Mouse (Mus musculus): ENCODE results near the gene Dnal4. TPM values are rescaled to one million over a fixed set of nuclear protein-coding genes. Genes with fewer than 3 reads are reported as not detected.

The Dnal4 gene
- polyA plus RNA-seq, 1 experiment from 2014 or later = 51.2 TPM

DNA sequence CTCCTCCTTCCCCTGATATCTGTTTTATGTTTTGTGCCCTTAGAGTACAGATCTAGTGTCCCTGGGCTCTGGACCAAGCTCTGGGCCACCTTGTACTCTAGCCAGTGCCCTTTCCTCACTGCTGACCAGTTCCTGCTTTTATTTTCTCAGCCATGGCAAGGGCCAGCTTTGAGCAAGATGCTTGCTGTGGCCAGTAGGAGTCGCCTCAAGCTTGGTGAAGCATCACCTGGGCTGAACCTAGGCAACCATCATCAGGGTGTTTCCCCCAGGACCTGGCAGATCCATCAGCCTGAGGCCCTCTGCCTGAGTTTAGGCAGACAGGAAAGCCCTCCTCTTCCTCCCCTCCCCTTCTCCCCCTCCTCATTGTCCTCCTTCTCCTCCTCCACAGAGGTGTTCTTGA, 54.2 kb downstream of the Dnal4 start:
- Histone ChIP-seq H3K27ac (ENCODE audit: low read length) (no peak overlapping the region), H3K4me3 (replicated peaks; ENCODE audit: low read length) (no peak overlapping the region), H3K4me1 (ENCODE audit: control insufficient read depth, insufficient read depth, low read length) (no peaks in the 10 kb centered on the region), H3K36me3 (ENCODE audit: control insufficient read depth, insufficient read depth, low read length) (peaks cover 8% of the 10 kb centered on the region; the same call in 1 of the 2 replicates), H3K27me3 (ENCODE audit: control insufficient read depth, insufficient read depth, low read length) (no peaks in the 10 kb centered on the region), H3K9me3 (replicated peaks; ENCODE audit: control insufficient read depth, low read length) (no peaks in the 10 kb centered on the region), H3K4me2 (ENCODE audit: low read depth, low read length) (no peak overlapping the region), H3K9ac (ENCODE audit: low read length) (no peak overlapping the region)
- 44% methylated on average over 1 of the region's 1 CpGs for WGBS
- ATAC-seq (ENCODE audit: insufficient read depth, low FRiP score) = no peak

DNA sequence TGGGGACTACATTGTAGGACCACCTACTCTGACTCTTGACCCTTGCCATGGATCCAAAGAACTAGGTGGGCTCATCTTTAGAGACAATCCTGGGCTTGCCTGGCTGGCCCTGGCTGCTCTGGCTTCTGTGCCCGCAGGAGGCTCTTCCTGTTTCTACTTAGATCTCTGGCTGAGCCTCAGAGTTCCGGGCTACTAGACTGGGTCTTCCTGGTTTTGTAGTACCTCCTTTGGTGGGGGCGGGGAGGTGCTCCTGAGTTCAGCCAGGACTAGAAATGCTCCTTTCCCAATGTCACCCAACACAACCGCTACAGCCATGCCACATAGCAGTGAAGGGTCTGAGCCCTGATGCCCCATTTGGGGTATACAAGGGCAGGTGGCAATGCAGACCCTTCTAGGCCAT, 56.9 kb downstream of the Dnal4 start:
- no peaks in the 10 kb centered on the region for H3K9me3 ChIP-seq (replicated peaks; ENCODE audit: control insufficient read depth, low read length)
- no peaks in the 10 kb centered on the region for H3K27me3 ChIP-seq (ENCODE audit: control insufficient read depth, insufficient read depth, low read length)
- 93% methylated on average over 4 of the region's 4 CpGs for WGBS
- no peak overlapping the region for H3K27ac ChIP-seq (ENCODE audit: low read length)
- no peak overlapping the region for H3K9ac ChIP-seq (ENCODE audit: low read length)
- H3K4me2 ChIP-seq (ENCODE audit: low read depth, low read length) = no peak overlapping the region
- H3K4me3 ChIP-seq (replicated peaks; ENCODE audit: low read length) = no peak overlapping the region
- H3K4me1 ChIP-seq (ENCODE audit: control insufficient read depth, insufficient read depth, low read length) = no peaks in the 10 kb centered on the region
- peaks cover 25% of the 10 kb centered on the region for H3K36me3 ChIP-seq (ENCODE audit: control insufficient read depth, insufficient read depth, low read length)
- ATAC-seq (ENCODE audit: insufficient read depth, low FRiP score) = no peak

GRCm38 (mm10) chr15:79720267-79720666, 57.4 kb downstream of the Dnal4 start:
- WGBS = 90% methylated on average over 8 of the region's 8 CpGs
- H3K4me3 ChIP-seq (replicated peaks; ENCODE audit: low read length) = no peak overlapping the region
- ATAC-seq (ENCODE audit: insufficient read depth, low FRiP score) = no peak
- H3K9me3 ChIP-seq (replicated peaks; ENCODE audit: control insufficient read depth, low read length) = no peaks in the 10 kb centered on the region
- peaks cover 26% of the 10 kb centered on the region for H3K36me3 ChIP-seq (ENCODE audit: control insufficient read depth, insufficient read depth, low read length)
- no peak overlapping the region for H3K27ac ChIP-seq (ENCODE audit: low read length)
- no peak overlapping the region for H3K4me2 ChIP-seq (ENCODE audit: low read depth, low read length)
- no peaks in the 10 kb centered on the region for H3K27me3 ChIP-seq (ENCODE audit: control insufficient read depth, insufficient read depth, low read length)
- no peak overlapping the region for H3K9ac ChIP-seq (ENCODE audit: low read length)
- H3K4me1 ChIP-seq (ENCODE audit: control insufficient read depth, insufficient read depth, low read length) = no peaks in the 10 kb centered on the region

GRCm38 (mm10) chr15:79716710-79717109, 60.9 kb downstream of the Dnal4 start:
- Histone ChIP-seq H3K27me3 (ENCODE audit: control insufficient read depth, insufficient read depth, low read length) (no peaks in the 10 kb centered on the region), H3K36me3 (ENCODE audit: control insufficient read depth, insufficient read depth, low read length) (peaks cover 26% of the 10 kb centered on the region)
- 95% methylated on average over 6 of the region's 6 CpGs for WGBS

DNA sequence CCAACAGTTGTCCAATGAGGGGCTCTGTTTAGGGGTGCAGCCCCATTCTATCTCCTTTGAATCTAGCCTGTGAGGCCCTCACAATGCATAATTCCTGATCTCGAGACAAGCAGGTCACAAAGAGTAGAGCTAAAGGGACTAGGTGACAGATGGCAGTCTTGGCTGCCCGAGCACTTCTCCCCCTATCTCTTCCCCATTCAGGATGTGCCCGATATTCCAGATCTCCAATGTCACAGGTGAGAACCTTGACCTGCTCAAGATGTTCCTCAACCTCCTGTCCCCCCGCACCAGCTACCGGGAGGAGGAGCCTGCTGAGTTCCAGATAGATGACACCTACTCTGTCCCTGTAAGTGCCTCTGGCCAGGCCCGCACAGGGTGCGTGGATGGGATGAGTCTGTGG, 62.0 kb downstream of the Dnal4 start:
- Histone ChIP-seq H3K9ac (ENCODE audit: low read length) (no peak overlapping the region), H3K4me2 (ENCODE audit: low read depth, low read length) (no peak overlapping the region), H3K4me3 (replicated peaks; ENCODE audit: low read length) (no peak overlapping the region), H3K4me1 (ENCODE audit: control insufficient read depth, insufficient read depth, low read length) (no peaks in the 10 kb centered on the region), H3K27me3 (ENCODE audit: control insufficient read depth, insufficient read depth, low read length) (no peaks in the 10 kb centered on the region), H3K36me3 (ENCODE audit: control insufficient read depth, insufficient read depth, low read length) (peaks cover 26% of the 10 kb centered on the region), H3K9me3 (replicated peaks; ENCODE audit: control insufficient read depth, low read length) (no peaks in the 10 kb centered on the region), H3K27ac (ENCODE audit: low read length) (no peak overlapping the region)
- WGBS = 85% methylated on average over 7 of the region's 7 CpGs
- ATAC-seq (ENCODE audit: insufficient read depth, low FRiP score) = no peak

More at GRCm38 (mm10) chr15:79716710-79717109, 60.9 kb downstream of the Dnal4 start:
- Histone ChIP-seq H3K4me3 (replicated peaks; ENCODE audit: low read length) (no peak overlapping the region), H3K9ac (ENCODE audit: low read length) (no peak overlapping the region), H3K27ac (ENCODE audit: low read length) (no peak overlapping the region), H3K9me3 (replicated peaks; ENCODE audit: control insufficient read depth, low read length) (no peaks in the 10 kb centered on the region), H3K4me2 (ENCODE audit: low read depth, low read length) (no peak overlapping the region), H3K4me1 (ENCODE audit: control insufficient read depth, insufficient read depth, low read length) (no peaks in the 10 kb centered on the region)
- no peak for ATAC-seq (ENCODE audit: insufficient read depth, low FRiP score)

Other genes starting within 250 kb of the Dnal4 start
- gene Ddx17, start 231.1 kb downstream of the Dnal4 start, polyA plus RNA-seq (2015; fragmentation: Nextera tagmentation; extraction: Ambion mirVana) = 39.6 and 42.0 TPM in 2 replicates
- gene Dmc1, start 172.7 kb downstream of the Dnal4 start, polyA plus RNA-seq (2015; fragmentation: Nextera tagmentation; extraction: Ambion mirVana) = 2.4 and 2.8 TPM in 2 replicates
- 0.92 and 1.1 TPM in 2 replicates for gene Fam227a, start 118.9 kb downstream of the Dnal4 start, polyA plus RNA-seq (2015; fragmentation: Nextera tagmentation; extraction: Ambion mirVana)
- 48.0 and 48.1 TPM in 2 replicates for gene Cby1, start 118.7 kb downstream of the Dnal4 start, polyA plus RNA-seq (2015; fragmentation: Nextera tagmentation; extraction: Ambion mirVana)
- 231 and 236 TPM in 2 replicates for gene Tomm22, start 107.0 kb downstream of the Dnal4 start, polyA plus RNA-seq (2015; fragmentation: Nextera tagmentation; extraction: Ambion mirVana)
- 16.1 and 16.6 TPM in 2 replicates for gene Josd1, start 89.9 kb downstream of the Dnal4 start, polyA plus RNA-seq (2015; fragmentation: Nextera tagmentation; extraction: Ambion mirVana)
- gene Gtpbp1, start 87.0 kb downstream of the Dnal4 start, polyA plus RNA-seq (2015; fragmentation: Nextera tagmentation; extraction: Ambion mirVana) = 24.0 and 24.6 TPM in 2 replicates
- gene Sun2, start 35.3 kb downstream of the Dnal4 start, polyA plus RNA-seq (2015; fragmentation: Nextera tagmentation; extraction: Ambion mirVana) = 4.1 and 4.4 TPM in 2 replicates
- 2.5 and 2.8 TPM in 2 replicates for gene Nptxr, start 26.9 kb upstream of the Dnal4 start, polyA plus RNA-seq (2015; fragmentation: Nextera tagmentation; extraction: Ambion mirVana)
- gene Npcd, start 56.4 kb upstream of the Dnal4 start, polyA plus RNA-seq (2015; fragmentation: Nextera tagmentation; extraction: Ambion mirVana) = 0.19 TPM in 1 of 2 replicates, not detected in the other
- 75.6 and 77.2 TPM in 2 replicates for gene Cbx6, start 56.8 kb upstream of the Dnal4 start, polyA plus RNA-seq (2015; fragmentation: Nextera tagmentation; extraction: Ambion mirVana)
- 31.5 and 31.9 TPM in 2 replicates for gene Apobec3, start 113.8 kb upstream of the Dnal4 start, polyA plus RNA-seq (2015; fragmentation: Nextera tagmentation; extraction: Ambion mirVana)
- 5.7 and 6.9 TPM in 2 replicates for gene Cbx7, start 193.3 kb upstream of the Dnal4 start, polyA plus RNA-seq (2015; fragmentation: Nextera tagmentation; extraction: Ambion mirVana)
- gene Pdgfb, start 237.1 kb upstream of the Dnal4 start, polyA plus RNA-seq (2015; fragmentation: Nextera tagmentation; extraction: Ambion mirVana) = 2.9 and 3.4 TPM in 2 replicates

All from stomach, embryonic 16.5 days (tissue).